Mouse (Mus musculus): ENCODE measurements at regions not wholly inside any gene's neighbourhood (a gene's known extent, or its start where the extent isn't known, plus 50 kb on each side); places are given as distances from the start of the nearest gene placed in this dataset.

Small RNAs in the stretch of these regions (microRNA-seq; reads per million reads assigned to microRNA genes)
- 0 reads per million in 2 experiments for gene Gm24810 (ENCODE audit: borderline number of aligned reads in 2 of 2)
